Mouse (Mus musculus): ENCODE measurements around the gene Trim7. TPM values are rescaled to one million over a fixed set of nuclear protein-coding genes. Genes with fewer than 3 reads are reported as not detected.

Trim7 gene
- total and polyA plus RNA-seq, 3 experiments: 0.81 to 1.3 TPM; not detected in 1

DNA sequence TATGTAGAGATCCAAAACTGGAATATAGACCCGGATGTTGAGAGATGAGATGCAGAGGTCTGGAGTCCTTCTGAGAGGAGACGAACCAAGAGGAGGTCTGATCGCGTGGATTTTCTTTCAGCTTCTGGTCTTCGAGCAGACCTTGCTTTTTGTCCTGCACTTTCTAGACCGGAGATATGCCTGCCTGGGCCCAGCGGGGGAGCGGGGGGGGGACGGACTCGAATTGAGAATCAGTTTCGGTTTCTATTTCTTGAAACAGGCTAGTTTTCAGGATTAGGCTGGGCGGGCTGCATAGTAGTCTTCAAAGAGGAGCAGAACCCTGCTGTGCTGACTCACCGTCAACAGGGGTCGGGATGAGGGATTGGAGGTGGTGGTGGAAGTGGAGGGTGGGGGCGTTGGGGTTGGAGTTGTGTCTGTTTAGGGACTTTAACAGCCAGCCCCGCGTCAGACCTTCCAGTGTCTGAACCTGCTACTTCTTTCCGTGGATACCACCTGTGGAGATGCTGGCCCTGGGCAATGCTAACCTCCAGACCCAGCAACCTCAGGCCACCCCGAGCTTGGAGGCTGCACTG lies 45.3 kb downstream of the Trim7 start, which contains the start of gene Irgm1 (continued):
- TF ChIP-seq MXI1 (IDR thresholded peaks at IDR 0.05; ENCODE audit: low read depth, low read length): peak; percentile 31
- no peak for TF ChIP-seq ZKSCAN1 (IDR thresholded peaks at IDR 0.05; ENCODE audit: low read depth, low read length)
- no peak for TF ChIP-seq NRF1 (IDR thresholded peaks at IDR 0.05; ENCODE audit: insufficient read depth, low read depth, low read length, poor library complexity, severe bottlenecking)
- TF ChIP-seq TAL1 (IDR thresholded peaks at IDR 0.05; ENCODE audit: low read length): no peak
- TF ChIP-seq HCFC1 (IDR thresholded peaks at IDR 0.05; ENCODE audit: low read depth, low read length): 0 out of 2 replicates have a peak, but pooled peaks have one; percentile 39
- no peak for TF ChIP-seq GATA1 (IDR thresholded peaks at IDR 0.05; ENCODE audit: low read depth, low read length)
- TF ChIP-seq RAD21 (IDR thresholded peaks at IDR 0.05; ENCODE audit: low read depth, low read length): no peak

DNA sequence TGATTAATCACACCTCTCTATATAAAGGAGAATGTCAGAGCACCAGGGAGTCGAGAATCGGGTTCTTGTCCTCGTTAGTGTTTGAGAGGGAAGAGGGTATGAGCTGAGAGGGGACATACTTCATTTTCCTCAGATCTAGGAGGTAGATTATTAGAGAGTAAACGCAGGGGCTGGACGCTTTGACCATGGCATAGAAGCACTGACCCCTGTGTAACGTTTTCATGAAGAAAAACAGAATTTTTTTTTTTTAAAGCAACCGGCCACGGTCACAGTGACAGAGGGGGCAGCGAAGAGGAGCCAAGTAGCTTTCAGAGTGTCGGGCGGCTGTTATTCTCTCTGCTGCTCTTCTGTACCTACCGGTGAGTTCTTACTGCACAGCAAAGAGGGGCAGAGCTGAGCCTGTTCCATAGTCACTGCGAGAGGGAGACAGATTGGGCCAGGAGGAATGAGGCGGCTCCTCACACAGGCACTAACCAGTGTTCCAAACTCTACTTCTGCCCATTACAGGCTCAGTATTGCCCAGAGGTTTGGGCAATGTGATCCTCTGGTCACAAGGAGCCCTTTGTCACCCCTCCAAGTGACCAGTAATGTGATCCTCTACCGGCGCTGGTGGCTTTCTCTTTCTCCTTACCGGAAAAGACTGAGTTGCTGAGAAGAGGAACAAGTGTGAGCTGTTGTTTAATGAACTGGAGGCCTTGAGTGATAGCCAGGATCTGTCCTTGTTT lies 46.0 kb downstream of the Trim7 start:
- Histone ChIP-seq H3K27me3 (ENCODE audit: control insufficient read depth in 1 of 2, insufficient read depth in 2 of 2, low read length in 2 of 2) (no peaks in the 10 kb centered on the region), H3K4me1 (ENCODE audit: control insufficient read depth in 1 of 2, insufficient read depth in 2 of 2, low read length in 2 of 2) (peaks cover 12 to 35% of the 10 kb centered on the region in 2 experiments), H3K79me2 (ENCODE audit: control insufficient read depth, insufficient read depth, low read length, poor library complexity) (peaks cover 16% of the 10 kb centered on the region; the same call in 1 of the 2 replicates), H3K36me3 (ENCODE audit: control insufficient read depth in 1 of 2, insufficient read depth in 2 of 2, low read length in 2 of 2) (peaks cover 0 to 23% of the 10 kb centered on the region in 2 experiments; a peak in 2 of 4 replicates), H3K9ac (ENCODE audit: control insufficient read depth, low read depth, low read length, poor library complexity, severe bottlenecking) (peak overlapping the region; percentile 89), H3K4me3 (ENCODE audit: control insufficient read depth in 1 of 2, insufficient read depth in 1 of 2, low read depth in 2 of 2, low read length in 2 of 2) (peak overlapping the region; percentile 65 to 86), H3K9me3 (replicated peaks; ENCODE audit: insufficient read depth, low read length) (no peaks in the 10 kb centered on the region), H3K27ac (ENCODE audit: control insufficient read depth, low read depth, low read length) (peak overlapping the region; percentile 95)
- peak; percentile 89 for DNase-seq (ENCODE audit: low read depth, low spot score)
- TF ChIP-seq ZC3H11A (IDR thresholded peaks at IDR 0.05; ENCODE audit: low read depth, low read length) (no peak), TAL1 (IDR thresholded peaks at IDR 0.05; ENCODE audit: low read length) (no peak), E2F4 (IDR thresholded peaks at IDR 0.05; ENCODE audit: borderline replicate concordance, low read depth, low read length) (no peak), SMC3 (IDR thresholded peaks at IDR 0.05; ENCODE audit: low read depth, low read length) (no peak), UBTF (IDR thresholded peaks at IDR 0.05; ENCODE audit: borderline replicate concordance, insufficient read depth, low read depth, low read length) (peak; percentile 70; the same call in 1 of the 2 replicates), POLR2A (IDR thresholded peaks at IDR 0.05; ENCODE audit: control insufficient read depth in 1 of 2, insufficient read depth in 1 of 2, low read depth in 1 of 2, low read length in 2 of 2, poor library complexity in 1 of 2) (peak in 1 of 2 experiments; percentile 70; a peak in 2 of 4 replicates), MXI1 (IDR thresholded peaks at IDR 0.05; ENCODE audit: low read depth, low read length) (no peak), NRF1 (IDR thresholded peaks at IDR 0.05; ENCODE audit: insufficient read depth, low read depth, low read length, poor library complexity, severe bottlenecking) (no peak), MAFK (IDR thresholded peaks at IDR 0.05; ENCODE audit: borderline replicate concordance, low read depth, low read length) (no peak; the same call in 1 of the 2 replicates), ZMIZ1 (IDR thresholded peaks at IDR 0.05; ENCODE audit: low read depth, low read length) (peak; percentile 82), KAT2A (conservative IDR thresholded peaks at IDR 0.05; ENCODE audit: low read depth, low read length) (no peak), ZKSCAN1 (IDR thresholded peaks at IDR 0.05; ENCODE audit: low read depth, low read length) (no peak), RCOR1 (IDR thresholded peaks at IDR 0.05; ENCODE audit: low read depth, low read length) (no peak), MEF2A (IDR thresholded peaks at IDR 0.05; ENCODE audit: extremely low read depth, insufficient replicate concordance, low read depth, low read length, poor library complexity, severe bottlenecking) (no peak), USF2 (IDR thresholded peaks at IDR 0.05; ENCODE audit: borderline replicate concordance in 1 of 2, insufficient read depth in 1 of 2, low read depth in 1 of 2, low read length in 2 of 2) (no peak), SIN3A (IDR thresholded peaks at IDR 0.05; ENCODE audit: low read length) (peak; percentile 19; the same call in 1 of the 2 replicates), MAX (IDR thresholded peaks at IDR 0.05; ENCODE audit: low read length) (no peak), MAZ (IDR thresholded peaks at IDR 0.05; ENCODE audit: low read depth, low read length) (0 out of 2 replicates have a peak, but pooled peaks have one; percentile 45), TBP (IDR thresholded peaks at IDR 0.05; ENCODE audit: low read depth, low read length) (peak; percentile 86; the same call in 1 of the 2 replicates), POLR2AphosphoS2 (IDR thresholded peaks at IDR 0.05; ENCODE audit: low read length) (no peak; the same call in 1 of the 2 replicates), GATA1 (IDR thresholded peaks at IDR 0.05; ENCODE audit: low read depth, low read length) (peak; percentile 23), RAD21 (IDR thresholded peaks at IDR 0.05; ENCODE audit: low read depth, low read length) (no peak), CHD1 (IDR thresholded peaks at IDR 0.05; ENCODE audit: low read depth, low read length) (0 out of 2 replicates have a peak, but pooled peaks have one; percentile 46), POLR2AphosphoS5 (IDR thresholded peaks at IDR 0.05; ENCODE audit: borderline replicate concordance, low read depth, low read length) (no peak), ZNF384 (IDR thresholded peaks at IDR 0.05; ENCODE audit: low read depth, low read length) (0 out of 2 replicates have a peak, but pooled peaks have one; percentile 35), USF1 (IDR thresholded peaks at IDR 0.05; ENCODE audit: low read depth, low read length) (no peak), CHD2 (IDR thresholded peaks at IDR 0.05; ENCODE audit: low read length) (no peak), NELFE (IDR thresholded peaks at IDR 0.05; ENCODE audit: low read depth, low read length) (peak; percentile 60; the same call in 1 of the 2 replicates), GABPA (IDR thresholded peaks at IDR 0.05; ENCODE audit: low read depth, low read length) (no peak)
